ENCODE assay signal across 1 mouse cellular context in genomic region chr14:50955487-50955886, GRCm38 (mm10).
TF ChIP-seq lines count a peak whose summit lies in the region.

No protein-coding gene starts in this region.

TF ChIP-seq in MEL, 35 proteins besides CTCF, POLR2A, EP300 and RAD21:
- TF ChIP-seq GABPA (IDR thresholded peaks at IDR 0.05; ENCODE audit: low read depth, low read length) (no peak), NRF1 (IDR thresholded peaks at IDR 0.05; ENCODE audit: insufficient read depth, low read depth, low read length, poor library complexity, severe bottlenecking) (no peak), ZC3H11A (IDR thresholded peaks at IDR 0.05; ENCODE audit: low read depth, low read length) (no peak), BHLHE40 (IDR thresholded peaks at IDR 0.05; ENCODE audit: borderline replicate concordance, low read depth, low read length) (no peak)
